In the genomic region with DNA sequence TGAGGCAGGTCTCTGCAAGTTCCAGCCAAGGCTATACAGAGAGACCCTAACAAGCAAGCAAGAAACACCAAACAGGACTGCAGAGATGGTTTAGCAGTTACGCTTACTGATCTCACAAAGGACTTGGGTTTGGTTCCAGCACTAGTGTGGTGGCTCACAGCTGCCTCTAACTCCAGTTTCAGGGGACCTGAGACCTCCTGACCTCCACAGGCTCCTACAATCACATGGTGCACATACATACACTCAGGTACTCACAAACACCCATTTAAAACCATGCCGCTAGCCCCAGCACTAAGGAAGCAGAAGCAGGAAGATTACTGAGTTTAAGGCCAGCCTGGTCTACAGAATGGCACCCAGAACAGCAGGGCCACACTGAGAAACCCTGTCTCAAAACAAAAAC, we compare ENCODE assay signal across 7 mouse cellular contexts. TPM values are rescaled to one million over a fixed set of nuclear protein-coding genes. Genes with fewer than 3 reads are reported as not detected.
DNase-seq lines count a peak whose midpoint lies in the region; ATAC-seq lines count a peak whose summit lies in the region.

No protein-coding gene starts in this region.

- ATAC-seq in lung, embryonic 16.5 days (ENCODE audit: low read depth) = no peak
- ATAC-seq in forebrain, embryonic 11.5 days (replicated peaks; ENCODE audit: low FRiP score) = no peak
- ATAC-seq in limb, embryonic 13.5 days (ENCODE audit: low FRiP score, low read depth) = no peak
- ATAC-seq in stomach, embryonic 14.5 days (ENCODE audit: insufficient number of reproducible peaks, insufficient read depth, low FRiP score, low read depth) = no peak

- peaks cover 17% of the 10 kb centered on the region for H3K4me1 ChIP-seq in lung, embryonic 16.5 days (replicated peaks; ENCODE audit: control insufficient read depth, insufficient read depth, low read length)
- peaks cover 16% of the 10 kb centered on the region; the same call in 1 of the 2 replicates for H3K4me1 ChIP-seq in forebrain, embryonic 11.5 days (replicated peaks; ENCODE audit: control insufficient read depth, insufficient read depth, low read length)
- peaks cover 34% of the 10 kb centered on the region for H3K4me1 ChIP-seq in limb, embryonic 13.5 days
- peaks cover 11% of the 10 kb centered on the region; the same call in 1 of the 2 replicates for H3K4me1 ChIP-seq in stomach, embryonic 14.5 days (ENCODE audit: control insufficient read depth, insufficient read depth, low read length)

- WGBS in lung, embryonic 16.5 days = 80% methylated on average over 2 of the region's 2 CpGs
- WGBS in forebrain, embryonic 11.5 days = 84% methylated on average over 2 of the region's 2 CpGs
- WGBS in limb, embryonic 13.5 days = 81% methylated on average over 2 of the region's 2 CpGs
- WGBS in stomach, embryonic 14.5 days = 83% methylated on average over 2 of the region's 2 CpGs

- no peaks in the 10 kb centered on the region for H3K27me3 ChIP-seq in lung, embryonic 16.5 days (ENCODE audit: control insufficient read depth, insufficient read depth, low read depth, low read length)
- no peaks in the 10 kb centered on the region for H3K27me3 ChIP-seq in forebrain, embryonic 11.5 days (ENCODE audit: control insufficient read depth, insufficient read depth, low read length)
- no peaks in the 10 kb centered on the region for H3K27me3 ChIP-seq in limb, embryonic 13.5 days
- no peaks in the 10 kb centered on the region for H3K27me3 ChIP-seq in stomach, embryonic 14.5 days (ENCODE audit: control insufficient read depth, insufficient read depth, low read length)

- H3K9ac ChIP-seq in lung, embryonic 16.5 days (ENCODE audit: low read length) = no peak overlapping the region
- H3K9ac ChIP-seq in forebrain, embryonic 11.5 days (ENCODE audit: low read length) = peak overlapping the region; percentile 79
- H3K9ac ChIP-seq in limb, embryonic 13.5 days = peak overlapping the region; percentile 85
- H3K9ac ChIP-seq in stomach, embryonic 14.5 days (replicated peaks; ENCODE audit: low read depth, low read length) = no peak overlapping the region

- H3K27ac ChIP-seq in lung, embryonic 16.5 days (ENCODE audit: low read length) = no peak overlapping the region
- no peak overlapping the region for H3K27ac ChIP-seq in forebrain, embryonic 11.5 days (ENCODE audit: low read depth, low read length)
- no peak overlapping the region for H3K27ac ChIP-seq in limb, embryonic 13.5 days
- H3K27ac ChIP-seq in stomach, embryonic 14.5 days (ENCODE audit: low read length) = no peak overlapping the region

- peak overlapping the region; percentile 79 for H3K4me2 ChIP-seq in lung, embryonic 16.5 days (ENCODE audit: low read depth, low read length)
- H3K4me2 ChIP-seq in forebrain, embryonic 11.5 days (ENCODE audit: low read depth, low read length, severe bottlenecking) = peak overlapping the region; percentile 92; the same call in 1 of the 2 replicates
- peak overlapping the region; percentile 77 for H3K4me2 ChIP-seq in limb, embryonic 13.5 days (replicated peaks)
- H3K4me2 ChIP-seq in stomach, embryonic 14.5 days (replicated peaks; ENCODE audit: low read depth, low read length) = peak overlapping the region; percentile 74

- DNase-seq in lung, postnatal 10 days = no peak
- no peak for DNase-seq in forebrain, embryonic 11.5 days (ENCODE audit: low spot score)
- no peak for DNase-seq in spleen, postnatal 10 days (ENCODE audit: low spot score in 2 of 2)
- no peak for DNase-seq in layer of hippocampus, adult 11-12 months (ENCODE audit: low spot score)

- no peaks in the 10 kb centered on the region for H3K9me3 ChIP-seq in lung, embryonic 16.5 days (ENCODE audit: control insufficient read depth, low read length)
- H3K9me3 ChIP-seq in forebrain, embryonic 11.5 days (ENCODE audit: control insufficient read depth, low read length) = no peaks in the 10 kb centered on the region
- no peaks in the 10 kb centered on the region for H3K9me3 ChIP-seq in limb, embryonic 13.5 days
- H3K9me3 ChIP-seq in stomach, embryonic 14.5 days (ENCODE audit: control insufficient read depth, low read depth, low read length) = no peaks in the 10 kb centered on the region

- H3K4me3 ChIP-seq in lung, embryonic 16.5 days (ENCODE audit: low read length) = peak overlapping the region; percentile 73
- peak overlapping the region; percentile 77 for H3K4me3 ChIP-seq in forebrain, embryonic 11.5 days (ENCODE audit: low read depth, low read length)
- H3K4me3 ChIP-seq in limb, embryonic 13.5 days = peak overlapping the region; percentile 81
- peak overlapping the region; percentile 71; the same call in 1 of the 2 replicates for H3K4me3 ChIP-seq in stomach, embryonic 14.5 days (ENCODE audit: low read depth, low read length)

- no peaks in the 10 kb centered on the region for H3K36me3 ChIP-seq in lung, embryonic 16.5 days (ENCODE audit: control insufficient read depth, insufficient read depth, low read length)
- no peaks in the 10 kb centered on the region for H3K36me3 ChIP-seq in forebrain, embryonic 11.5 days (ENCODE audit: control insufficient read depth, insufficient read depth, low read length)
- peaks cover 10% of the 10 kb centered on the region for H3K36me3 ChIP-seq in limb, embryonic 13.5 days
- H3K36me3 ChIP-seq in stomach, embryonic 14.5 days (ENCODE audit: control insufficient read depth, insufficient read depth, low read length) = peaks cover 4% of the 10 kb centered on the region

RNA-seq across cellular contexts. Expression of a gene that starts 0.8 kb away (rescaled TPM):
- polyA plus RNA-seq in lung, embryonic 16.5 days (2015; fragmentation: Nextera tagmentation; extraction: Ambion mirVana) = 64.2 and 70.0 TPM in 2 replicates
- polyA plus RNA-seq in forebrain, embryonic 11.5 days (2014; fragmentation: Nextera tagmentation; extraction: Ambion mirVana) = 108 and 118 TPM in 2 replicates
- 70.9 and 75.7 TPM in 2 replicates for polyA plus RNA-seq in limb, embryonic 13.5 days (2015; fragmentation: Nextera tagmentation; extraction: Ambion mirVana)
- 68.9 and 73.2 TPM in 2 replicates for polyA plus RNA-seq in stomach, embryonic 14.5 days (2014; fragmentation: Nextera tagmentation; extraction: Ambion mirVana)

RNA-seq across cellular contexts. Expression of a gene that starts 21.1 kb away (rescaled TPM):
- polyA plus RNA-seq in lung, embryonic 16.5 days (2015; fragmentation: Nextera tagmentation; extraction: Ambion mirVana) = not detected in 2 replicates
- polyA plus RNA-seq in forebrain, embryonic 11.5 days (2014; fragmentation: Nextera tagmentation; extraction: Ambion mirVana) = not detected in 2 replicates
- not detected in 2 replicates for polyA plus RNA-seq in limb, embryonic 13.5 days (2015; fragmentation: Nextera tagmentation; extraction: Ambion mirVana)
- polyA plus RNA-seq in stomach, embryonic 14.5 days (2014; fragmentation: Nextera tagmentation; extraction: Ambion mirVana) = not detected in 2 replicates

RNA-seq across cellular contexts. Expression of a gene that starts 40.2 kb away (rescaled TPM):
- polyA plus RNA-seq in lung, embryonic 16.5 days (2015; fragmentation: Nextera tagmentation; extraction: Ambion mirVana) = 15.6 and 17.1 TPM in 2 replicates
- 1.8 and 2.5 TPM in 2 replicates for polyA plus RNA-seq in forebrain, embryonic 11.5 days (2014; fragmentation: Nextera tagmentation; extraction: Ambion mirVana)
- polyA plus RNA-seq in limb, embryonic 13.5 days (2015; fragmentation: Nextera tagmentation; extraction: Ambion mirVana) = 4.7 and 5.3 TPM in 2 replicates
- polyA plus RNA-seq in stomach, embryonic 14.5 days (2014; fragmentation: Nextera tagmentation; extraction: Ambion mirVana) = 7.3 and 7.4 TPM in 2 replicates

RNA-seq across cellular contexts. Expression of a gene that starts 50.9 kb away (rescaled TPM):
- 12.3 and 12.8 TPM in 2 replicates for polyA plus RNA-seq in lung, embryonic 16.5 days (2015; fragmentation: Nextera tagmentation; extraction: Ambion mirVana)
- 3.9 and 5.3 TPM in 2 replicates for polyA plus RNA-seq in forebrain, embryonic 11.5 days (2014; fragmentation: Nextera tagmentation; extraction: Ambion mirVana)
- polyA plus RNA-seq in limb, embryonic 13.5 days (2015; fragmentation: Nextera tagmentation; extraction: Ambion mirVana) = 7.1 and 8.0 TPM in 2 replicates
- polyA plus RNA-seq in stomach, embryonic 14.5 days (2014; fragmentation: Nextera tagmentation; extraction: Ambion mirVana) = 16.1 and 16.6 TPM in 2 replicates

RNA-seq across cellular contexts. Expression of a gene that starts 52.0 kb away (rescaled TPM):
- polyA plus RNA-seq in lung, embryonic 16.5 days (2015; fragmentation: Nextera tagmentation; extraction: Ambion mirVana) = 155 TPM in 2 replicates
- polyA plus RNA-seq in forebrain, embryonic 11.5 days (2014; fragmentation: Nextera tagmentation; extraction: Ambion mirVana) = 232 and 246 TPM in 2 replicates
- polyA plus RNA-seq in limb, embryonic 13.5 days (2015; fragmentation: Nextera tagmentation; extraction: Ambion mirVana) = 174 and 185 TPM in 2 replicates
- 132 and 148 TPM in 2 replicates for polyA plus RNA-seq in stomach, embryonic 14.5 days (2014; fragmentation: Nextera tagmentation; extraction: Ambion mirVana)

Comparison
In these comparisons a context has a peak if more than half of its experiments do, and no peak if none do; other contexts are left out.
1. H3K9ac ChIP-seq: peak in forebrain, embryonic 11.5 days (single experiment) and limb, embryonic 13.5 days (single experiment); none in lung, embryonic 16.5 days (single experiment) and stomach, embryonic 14.5 days (single experiment).
2. Peak in every context shown above with its lines, with median percentiles within 50 percentile points of each other: H3K4me2 ChIP-seq and H3K4me3 ChIP-seq.